Mouse (Mus musculus) ES-E14 (cell line): ENCODE results near the gene Med25. TPM values are rescaled to one million over a fixed set of nuclear protein-coding genes. Genes with fewer than 3 reads are reported as not detected.
"Not testable (repeated sequence)": the region's sequence is repeated elsewhere in the genome, so short reads cannot be mapped to it uniquely, and the experiment has no call there.

Experiments used
- DNase-seq: peaks from one replicate; pipeline ENCODE4 v3.0.0-alpha.2; 2013; ENCODE audit warnings: low read depth, low spot score
- H3K27ac ChIP-seq: 2 replicates; pipeline ENCODE4 v1.5.1; 2012; ENCODE audit warnings: low read depth, mild to moderate bottlenecking, low read length, moderate library complexity, mixed read lengths; ENCODE audit not compliant: poor library complexity, insufficient read depth, severe bottlenecking
- H3K36me3 ChIP-seq: 2 replicates; pipeline ENCODE4 v1.6.1; 2012; ENCODE audit warnings: mild to moderate bottlenecking, low read length, moderate library complexity, mixed read lengths; ENCODE audit not compliant: control insufficient read depth, poor library complexity, insufficient read depth, severe bottlenecking
- H3K4me1 ChIP-seq, 2 experiments: fragments of 150-350 bp in 1 of 2; sonication (generic) in 1 of 2; 2 replicates each; pipeline ENCODE4 v1.6.1; 2012; ENCODE audit warnings: low read length in 2 of 2, mild to moderate bottlenecking in 1 of 2, mixed read lengths in 1 of 2; ENCODE audit not compliant: control insufficient read depth in 2 of 2, insufficient read depth in 2 of 2, poor library complexity in 1 of 2
- H3K4me3 ChIP-seq, 2 experiments: fragments of 150-350 bp in 1 of 2; sonication (generic) in 1 of 2; 2 replicates each; pipeline ENCODE4 v1.5.1; 2012; ENCODE audit warnings: low read length in 2 of 2, low read depth in 1 of 2, mild to moderate bottlenecking in 1 of 2, mixed read lengths in 1 of 2; ENCODE audit not compliant: insufficient read depth in 1 of 2, poor library complexity in 1 of 2, severe bottlenecking in 1 of 2
- H3K9ac ChIP-seq: 2 replicates; pipeline ENCODE4 v1.6.1; 2012; ENCODE audit warnings: low read depth, mild to moderate bottlenecking, low read length, mixed read lengths; ENCODE audit not compliant: poor library complexity, insufficient read depth, severe bottlenecking
- H3K9me3 ChIP-seq: fragments of 150-350 bp; sonication (generic); 2 replicates; pipeline ENCODE4 v1.6.1; 2012; ENCODE audit warnings: low read depth, mild to moderate bottlenecking, low read length; ENCODE audit not compliant: control insufficient read depth, insufficient read depth
- CHD2 ChIP-seq: IDR thresholded peaks from 2 replicates; pipeline ENCODE4 v1.6.1; 2014; ENCODE audit warnings: mild to moderate bottlenecking, low read depth, low read length, inconsistent platforms
- HCFC1 ChIP-seq: IDR thresholded peaks from 2 replicates; pipeline ENCODE4 v1.6.1; 2012; ENCODE audit warnings: low read length, inconsistent platforms, borderline replicate concordance; ENCODE audit not compliant: insufficient read depth
- MAFK ChIP-seq: IDR thresholded peaks from 2 replicates; pipeline ENCODE4 v1.6.1; 2014; ENCODE audit warnings: mild to moderate bottlenecking, low read depth, low read length, inconsistent platforms; ENCODE audit not compliant: insufficient read depth
- ZC3H11A ChIP-seq: IDR thresholded peaks from 2 replicates; pipeline ENCODE4 v1.6.1; 2012; ENCODE audit warnings: low read depth, mild to moderate bottlenecking, inconsistent platforms, low read length, borderline replicate concordance
- ZNF384 ChIP-seq: IDR thresholded peaks from 2 replicates; pipeline ENCODE4 v1.6.1; 2012; ENCODE audit warnings: low read depth, low read length, inconsistent platforms
- in situ Hi-C, 2 experiments: fragments of 600-800 bp; cut with MboI; formaldehyde crosslinking; loops; one replicate each; pipeline ENCODE4 v1.15.1; 2025; ENCODE audit warnings: low sequenced_read_pairs in 2 of 2, inconsistent platforms in 1 of 2; ENCODE audit not compliant: unreplicated experiment in 2 of 2
- total RNA-seq: library from RNA; depleted of rRNA; stranded (reverse); fragments of 300-350 nt; gene quantifications from 2 replicates; pipeline ENCODE4 v1.2.3, GENCODE M21; 2012

The Med25 gene
- total RNA-seq, 1 experiment: 88.2 TPM

- Histone ChIP-seq H3K27ac (no peak overlapping the region), H3K36me3 (peaks cover 75% of the 10 kb centered on the region), H3K9me3 (no peaks in the 10 kb centered on the region), H3K4me1 (peaks cover 0 to 7% of the 10 kb centered on the region in 2 experiments; a peak in 1 of 4 replicates), H3K9ac (no peak overlapping the region), H3K4me3 (no peak overlapping the region)
- TF ChIP-seq CHD2: no peak
- no peak for TF ChIP-seq ZNF384
- in situ Hi-C loops: no loop called here
- DNase-seq: no peak
These were observed 7.9 kb downstream of the Med25 start for GRCm38 (mm10) chr7:44884637-44885036.

- no peak overlapping the region for H3K27ac ChIP-seq
- no peak for DNase-seq
- no peak overlapping the region for H3K9ac ChIP-seq
- peaks cover 79% of the 10 kb centered on the region for H3K36me3 ChIP-seq
- no peaks in the 10 kb centered on the region for H3K9me3 ChIP-seq
- H3K4me1 ChIP-seq: peaks cover 0 to 7% of the 10 kb centered on the region in 2 experiments; a peak in 1 of 4 replicates
- in situ Hi-C loops: no loop called here
- no peak overlapping the region for H3K4me3 ChIP-seq
- no peak for TF ChIP-seq MAFK
- no peak for TF ChIP-seq HCFC1
- no peak for TF ChIP-seq ZC3H11A
- TF ChIP-seq ZNF384: no peak
- TF ChIP-seq CHD2: no peak
These were observed 9.5 kb downstream of the Med25 start for GRCm38 (mm10) chr7:44883036-44883435.

DNA sequence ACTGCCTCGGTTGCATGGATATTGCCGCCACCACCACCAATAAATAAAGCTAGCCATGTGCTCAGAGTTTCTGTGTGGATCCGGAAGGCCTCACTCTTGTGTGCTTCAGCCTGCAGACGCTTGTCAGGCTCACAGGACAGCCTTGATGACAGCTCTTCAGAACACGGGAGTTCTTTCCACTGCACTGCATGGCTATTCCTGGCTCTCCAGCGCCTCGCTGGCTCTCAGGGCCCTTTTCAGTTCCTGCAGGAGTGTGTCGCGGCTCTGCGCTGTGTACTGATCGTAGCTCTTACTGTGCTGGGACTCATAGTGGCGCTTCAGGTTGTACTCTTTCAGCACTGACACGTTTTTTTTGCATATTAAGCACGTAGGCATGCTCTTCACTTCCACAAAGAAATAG lies 14.7 kb downstream of the Med25 start:
- no peaks in the 10 kb centered on the region for H3K9me3 ChIP-seq
- no peak for TF ChIP-seq ZC3H11A
- no peak for TF ChIP-seq CHD2
- no peak for TF ChIP-seq HCFC1
- TF ChIP-seq ZNF384: no peak
- TF ChIP-seq MAFK: no peak
- no peaks in the 10 kb centered on the region; a peak in 1 of 4 replicates for H3K4me1 ChIP-seq
- no peak for DNase-seq
- H3K36me3 ChIP-seq: peaks cover 57% of the 10 kb centered on the region
- in situ Hi-C loops: no loop called here
- no peak overlapping the region for H3K4me3 ChIP-seq
- no peak overlapping the region for H3K27ac ChIP-seq
- no peak overlapping the region for H3K9ac ChIP-seq

- H3K4me3 ChIP-seq, H3K27ac ChIP-seq, DNase-seq, H3K36me3 ChIP-seq, H3K9ac ChIP-seq, H3K9me3 ChIP-seq, in situ Hi-C loops: not testable (repeated sequence)
- peaks cover 0 to 11% of the 10 kb centered on the region in 2 experiments; a peak in 2 of 4 replicates for H3K4me1 ChIP-seq
These were observed 20.7 kb downstream of the Med25 start for GRCm38 (mm10) chr7:44871774-44872173.

DNA sequence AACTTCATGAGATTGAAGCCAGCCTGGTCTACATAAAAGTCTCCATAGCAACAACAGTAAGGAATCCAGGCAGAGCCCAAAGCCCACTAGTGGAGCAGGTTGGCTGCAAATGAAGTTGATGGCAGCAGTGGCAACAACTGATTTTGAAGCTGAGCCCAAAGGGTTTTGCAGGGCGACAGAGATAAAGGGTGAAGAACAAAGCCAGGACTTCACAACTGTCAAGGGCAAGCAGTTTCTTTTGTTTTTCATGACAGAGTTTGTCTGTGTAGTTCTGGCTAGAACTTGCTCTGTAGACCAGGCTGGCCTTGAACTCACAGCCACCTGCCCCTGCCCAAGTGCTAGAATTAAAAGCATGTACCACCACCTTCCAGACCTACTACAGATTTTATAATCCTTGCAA lies 21.3 kb downstream of the Med25 start:
- H3K4me1 ChIP-seq: peaks cover 0 to 17% of the 10 kb centered on the region in 2 experiments; a peak in 2 of 4 replicates
- peaks cover 2% of the 10 kb centered on the region; the same call in 1 of the 2 replicates for H3K36me3 ChIP-seq
- H3K9ac ChIP-seq: no peak overlapping the region
- no peak for TF ChIP-seq HCFC1
- no peak for TF ChIP-seq MAFK
- TF ChIP-seq ZNF384: no peak
- TF ChIP-seq CHD2: no peak
- no peak for TF ChIP-seq ZC3H11A
- H3K4me3 ChIP-seq: no peak overlapping the region
- DNase-seq: no peak
- no peaks in the 10 kb centered on the region for H3K9me3 ChIP-seq
- in situ Hi-C loops: no loop called here
- no peak overlapping the region for H3K27ac ChIP-seq
